Mouse (Mus musculus) thymus, adult 2 months (tissue): ENCODE measurements around the gene Wrnip1.

Experiments
- CTCF ChIP-seq: fragments of 200-500 bp; IDR thresholded peaks from 2 replicates; pipeline ENCODE4 v1.5.1; 2012; ENCODE audit warnings: mild to moderate bottlenecking, control low read depth, low read length, moderate library complexity, borderline replicate concordance; ENCODE audit not compliant: control insufficient read depth, poor library complexity, insufficient read depth; ENCODE audit errors: extremely low read depth
- POLR2A ChIP-seq: fragments of 200-500 bp; IDR thresholded peaks from 2 replicates; pipeline ENCODE4 v1.6.1; 2012; ENCODE audit warnings: mild to moderate bottlenecking, low read length, control low read depth, moderate library complexity; ENCODE audit not compliant: control insufficient read depth, poor library complexity, insufficient read depth; ENCODE audit errors: extremely low read depth

- TF ChIP-seq POLR2A (no peak), CTCF (no peak)
Observed at GRCm38 (mm10) chr13:32797085-32797484, 4.8 kb upstream of the Wrnip1 start.
